Mouse (Mus musculus) liver, adult 2 months (tissue): ENCODE results near the gene Ciz1.

Source experiments
- CTCF ChIP-seq: fragments of 200-500 bp; IDR thresholded peaks from 2 replicates; pipeline ENCODE4 v1.5.1; 2011; ENCODE audit warnings: low read depth, low read length, control low read depth
- POLR2A ChIP-seq: fragments of 200-500 bp; IDR thresholded peaks from 2 replicates; pipeline ENCODE4 v1.6.1; 2011; ENCODE audit warnings: low read length, control low read depth; ENCODE audit not compliant: insufficient read depth; ENCODE audit errors: extremely low read depth

DNA sequence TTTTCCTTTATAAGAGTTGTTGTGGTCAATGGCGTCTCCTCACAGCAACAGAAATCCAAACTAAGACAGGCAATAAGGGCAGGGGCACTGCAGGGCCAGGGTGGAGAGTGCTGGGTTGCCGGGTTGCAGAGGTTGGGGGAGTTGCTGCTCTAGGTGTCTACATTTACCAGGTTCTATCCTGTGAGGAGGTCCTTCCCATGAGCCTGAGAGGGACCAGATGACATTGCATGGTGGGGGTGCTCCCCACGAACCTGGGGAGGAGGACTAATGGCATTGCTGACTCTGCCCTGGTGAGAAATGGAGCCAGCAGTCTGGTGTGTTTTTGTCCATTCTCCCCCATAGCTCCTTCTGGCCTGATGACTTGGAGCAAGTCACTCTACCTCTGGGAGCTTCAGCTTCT, 5.6 kb downstream of the Ciz1 start:
- no peak for TF ChIP-seq CTCF
- no peak for TF ChIP-seq POLR2A
